Mouse (Mus musculus) monocyte, adult 2 months (primary cell): ENCODE results near the gene Tbc1d1.
A peak's percentile ranks its signal among the peaks of the same experiment; 100 is the strongest.

ENCODE experiments used
- DNase-seq, 2 experiments: peaks; one replicate each; pipeline ENCODE4 v3.0.0; 2022; ENCODE audit warnings: low spot score in 2 of 2, low read depth in 1 of 2

Tbc1d1 gene

DNA sequence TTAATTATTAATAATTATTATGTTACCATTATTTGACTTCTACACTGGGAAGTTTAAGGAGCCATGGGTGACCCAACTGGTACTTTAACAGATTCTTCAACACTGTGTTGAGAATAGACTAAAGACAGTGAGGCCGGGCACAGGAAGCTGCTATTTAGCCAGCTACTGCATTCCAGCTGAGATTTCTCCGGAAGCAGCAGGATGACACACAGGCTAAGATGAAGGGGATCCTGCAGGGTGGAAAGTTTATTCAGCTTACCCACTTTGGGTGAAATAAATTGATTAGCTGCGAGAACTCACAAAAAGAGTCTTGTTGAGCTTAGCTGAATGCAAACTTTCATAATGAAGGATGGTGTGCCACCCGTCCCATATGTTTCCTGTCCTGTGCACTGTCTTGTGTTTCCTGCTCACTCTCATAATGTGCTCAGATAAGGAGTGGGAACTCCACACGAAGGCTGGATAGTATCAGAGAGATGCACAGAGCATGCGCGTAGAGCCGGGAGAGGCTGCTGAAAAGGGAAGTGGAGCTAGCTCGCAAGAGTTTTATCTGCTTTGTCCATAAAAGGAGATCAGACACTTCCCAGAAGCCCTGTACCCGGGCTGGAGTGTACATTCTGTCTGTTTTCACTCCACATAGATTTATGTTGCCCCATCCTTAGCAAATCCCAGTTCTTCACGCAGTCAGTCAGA is at the start of gene Tbc1d1:
Tbc1d1 (plus strand) TSS at position 445 of the 690 bp plus-strand sequence.
- DNase-seq, result peak in 1 of 2 experiments; percentile 34

DNA sequence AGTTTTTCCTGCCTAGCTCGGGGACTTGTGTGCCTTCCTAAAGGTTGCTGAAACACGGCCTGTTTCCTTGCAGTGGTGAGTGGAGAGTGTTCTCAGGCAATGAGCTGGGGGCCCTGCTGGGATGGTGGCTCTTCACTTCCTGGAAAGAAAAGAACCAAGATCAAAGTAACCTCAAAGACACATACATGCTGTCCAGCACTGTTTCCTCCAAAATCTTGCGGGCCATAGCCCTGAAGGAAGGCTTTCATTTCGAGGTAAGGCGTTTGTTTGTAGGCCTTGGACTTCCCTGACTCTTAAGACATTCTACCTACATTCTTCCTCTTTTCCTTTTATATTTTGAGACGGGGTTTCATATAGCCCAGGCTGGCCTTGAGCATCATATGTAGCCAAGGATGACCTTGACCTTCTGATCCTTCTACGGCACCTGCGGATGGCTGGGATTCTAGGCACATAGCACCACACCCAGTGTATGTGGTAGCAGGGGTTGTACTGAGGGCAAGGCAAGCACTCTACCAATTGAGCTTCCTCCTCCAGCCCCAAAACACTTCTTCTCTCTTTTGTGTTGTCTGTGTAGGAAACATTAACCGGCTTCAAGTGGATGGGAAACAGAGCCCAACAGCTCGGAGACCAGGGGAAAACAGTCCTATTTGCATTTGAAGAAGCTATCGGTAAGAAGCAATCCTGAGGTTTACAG is 48.4 kb upstream of the Tbc1d1 start:
- no peak for DNase-seq

DNA sequence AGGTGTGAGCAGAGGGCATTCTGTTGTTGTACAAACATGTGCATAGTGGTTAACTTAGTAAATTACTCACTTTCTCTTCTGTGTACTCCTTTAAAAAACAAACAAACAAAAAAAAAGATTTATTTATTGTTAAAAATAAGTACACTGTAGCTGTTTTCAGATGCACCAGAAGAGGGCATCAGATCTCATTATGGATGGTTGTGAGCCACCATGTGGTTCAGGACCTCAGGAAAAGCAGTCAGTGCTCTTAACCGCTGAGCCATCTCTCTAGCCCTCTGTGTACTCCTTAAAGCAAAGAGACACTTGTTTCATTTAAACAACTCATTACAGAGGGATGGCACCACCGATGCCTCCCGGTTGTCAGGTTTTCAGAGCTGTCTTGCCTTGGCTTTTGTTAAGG is 46.9 kb upstream of the Tbc1d1 start:
- no peak for DNase-seq

DNA sequence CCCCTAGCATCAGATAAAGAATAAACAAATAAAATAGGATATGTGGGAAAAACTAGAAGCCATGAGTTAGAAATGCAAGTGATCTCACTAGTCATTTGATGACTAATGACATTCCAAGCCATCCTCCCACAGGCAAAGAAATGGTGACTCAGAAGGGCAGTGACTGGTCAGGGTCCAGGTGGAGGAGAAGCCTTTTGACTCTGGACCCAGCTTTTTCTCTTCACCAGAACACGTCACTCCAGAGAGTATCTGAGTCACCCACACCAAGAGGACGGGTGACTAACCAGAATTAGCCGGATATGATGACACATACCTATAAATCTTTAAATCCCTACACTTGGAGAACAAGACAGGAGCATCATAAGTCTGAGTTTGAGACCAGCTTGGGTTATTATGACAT is 43.7 kb upstream of the Tbc1d1 start:
- no peak for DNase-seq

DNA sequence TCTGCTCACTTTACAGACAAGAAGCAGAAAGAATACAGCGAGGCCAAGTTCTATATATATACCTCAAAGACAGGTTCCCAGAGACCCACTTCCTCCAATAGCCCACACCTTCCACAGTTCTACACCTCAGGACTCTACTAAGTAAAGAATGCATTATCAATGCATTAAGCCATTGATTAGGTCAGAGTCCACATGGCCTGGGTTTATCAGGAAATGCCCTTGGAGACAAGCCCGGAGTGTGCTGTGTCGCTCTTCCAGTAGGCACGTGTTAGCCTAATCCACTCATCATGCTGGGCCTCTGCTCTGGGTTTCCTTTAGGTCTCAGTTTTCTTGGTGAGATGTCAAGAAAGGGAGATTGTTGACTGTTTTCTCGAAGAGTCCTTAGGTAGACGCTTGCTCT is 41.9 kb upstream of the Tbc1d1 start:
- no peak for DNase-seq

DNA sequence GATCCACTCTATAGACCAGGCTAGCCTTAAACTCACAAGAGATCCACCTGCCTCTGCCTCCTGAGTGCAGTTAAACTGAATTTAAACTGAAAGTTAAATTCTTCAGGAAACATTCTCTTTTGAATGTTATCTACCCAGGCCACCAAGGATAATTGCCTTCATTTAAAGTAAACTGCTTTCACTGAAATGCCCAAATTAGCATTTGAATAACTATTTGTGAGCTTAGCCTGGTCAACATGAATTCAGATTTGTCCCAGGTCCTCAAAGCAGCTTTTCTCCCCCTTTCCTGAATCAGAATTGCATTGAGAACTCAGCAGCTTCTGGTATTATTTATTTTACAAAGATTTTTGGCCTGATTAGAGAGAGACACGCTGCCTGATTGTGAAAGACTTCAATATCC is 38.9 kb upstream of the Tbc1d1 start:
- DNase-seq, result no peak

DNA sequence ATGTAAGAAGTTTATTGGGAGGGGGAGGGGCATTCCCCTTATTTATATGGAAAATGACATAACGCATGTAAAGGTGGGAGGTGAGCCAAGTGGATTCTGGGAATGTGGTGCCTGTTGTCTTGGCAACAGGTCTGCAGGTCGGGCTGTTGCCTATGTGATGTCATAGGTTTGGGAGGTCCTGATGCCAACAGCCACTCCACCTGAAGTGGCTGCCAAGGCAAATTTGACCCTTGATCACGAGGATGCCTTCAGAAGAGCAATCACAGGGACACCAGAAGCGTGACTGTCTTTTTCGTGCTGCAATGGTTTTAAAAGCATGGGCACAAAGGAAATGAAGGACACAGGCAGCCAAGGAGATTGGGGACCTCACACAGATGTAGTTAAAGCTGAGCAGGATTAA is 30.3 kb upstream of the Tbc1d1 start:
- no peak for DNase-seq

DNA sequence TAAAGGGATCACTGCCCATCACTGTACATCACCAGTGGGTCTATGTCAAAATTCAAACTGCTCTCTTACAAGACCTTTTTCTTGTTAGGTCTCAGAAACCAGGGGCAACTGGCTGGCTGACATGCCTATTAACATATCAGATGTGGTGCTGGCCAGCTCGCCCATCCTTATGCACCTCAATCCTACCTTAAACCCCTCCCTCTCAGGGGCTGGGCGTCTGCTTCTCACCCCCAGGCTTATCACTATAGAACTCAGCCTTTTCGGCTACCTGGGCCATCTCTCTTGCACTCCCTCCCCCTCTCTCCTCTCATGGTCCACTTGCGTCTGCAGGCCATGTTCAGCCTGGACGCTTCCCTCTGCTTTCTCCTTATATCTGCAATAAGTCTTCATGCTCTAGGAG is 24.6 kb upstream of the Tbc1d1 start:
- DNase-seq, result no peak

DNA sequence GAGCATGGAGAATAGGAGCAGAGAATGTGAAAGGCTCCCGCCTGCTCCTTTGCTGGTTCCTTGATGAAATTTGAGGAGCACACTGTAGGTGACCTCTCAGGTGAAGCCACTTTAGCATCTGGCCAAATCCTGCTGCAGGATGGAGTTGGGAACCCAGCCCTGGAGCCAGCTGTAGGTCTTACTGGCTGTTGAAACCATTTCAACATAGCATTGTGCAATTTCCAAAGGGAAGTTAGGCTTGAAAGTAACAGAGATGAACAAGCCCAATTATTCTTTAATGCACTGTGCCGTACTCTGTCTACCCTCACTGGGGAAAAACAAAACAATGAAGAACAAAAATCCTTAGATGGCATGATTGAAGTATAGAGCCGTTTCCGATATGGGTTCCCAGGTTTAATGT is 22.2 kb upstream of the Tbc1d1 start:
- peak in 1 of 2 experiments; percentile 17 for DNase-seq

DNA sequence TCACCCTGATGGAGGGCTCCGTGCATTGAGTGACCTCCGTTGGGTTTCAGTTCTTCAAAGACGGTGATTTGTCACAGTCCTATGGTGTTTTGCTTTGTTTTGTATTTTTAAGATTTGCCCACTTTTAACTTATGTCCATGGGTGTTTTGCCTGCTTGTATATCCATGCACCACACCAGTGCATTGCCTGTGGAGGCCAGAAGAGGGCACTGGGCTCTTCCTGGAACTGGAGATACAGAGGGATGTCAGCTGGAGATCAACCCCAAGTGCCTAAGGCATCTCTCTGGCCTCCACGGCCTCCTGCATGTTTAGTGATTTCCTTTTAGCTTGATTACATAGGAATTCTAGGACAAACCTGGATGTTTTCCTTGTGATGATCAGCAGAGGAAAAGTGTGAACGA is 19.8 kb upstream of the Tbc1d1 start:
- DNase-seq, result no peak

DNA sequence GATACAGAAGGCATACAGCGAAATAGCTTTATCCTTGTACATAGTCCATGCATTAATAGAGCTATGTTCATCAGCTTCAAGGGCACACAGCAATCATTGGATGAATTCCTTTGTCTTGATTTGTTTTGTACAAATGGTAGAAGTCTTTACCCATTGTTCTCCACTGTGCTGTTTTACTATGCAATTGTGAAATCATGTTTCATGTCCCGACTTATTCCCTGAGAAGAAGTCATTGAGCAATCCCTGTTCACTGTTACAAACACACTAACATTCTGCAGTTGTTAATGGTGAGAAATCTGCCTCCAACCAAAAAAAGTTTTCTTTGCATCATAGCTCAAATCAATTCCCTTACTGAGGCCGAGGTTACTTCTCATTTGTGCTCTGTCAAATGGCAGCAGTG is 15.9 kb upstream of the Tbc1d1 start:
- no peak for DNase-seq

DNA sequence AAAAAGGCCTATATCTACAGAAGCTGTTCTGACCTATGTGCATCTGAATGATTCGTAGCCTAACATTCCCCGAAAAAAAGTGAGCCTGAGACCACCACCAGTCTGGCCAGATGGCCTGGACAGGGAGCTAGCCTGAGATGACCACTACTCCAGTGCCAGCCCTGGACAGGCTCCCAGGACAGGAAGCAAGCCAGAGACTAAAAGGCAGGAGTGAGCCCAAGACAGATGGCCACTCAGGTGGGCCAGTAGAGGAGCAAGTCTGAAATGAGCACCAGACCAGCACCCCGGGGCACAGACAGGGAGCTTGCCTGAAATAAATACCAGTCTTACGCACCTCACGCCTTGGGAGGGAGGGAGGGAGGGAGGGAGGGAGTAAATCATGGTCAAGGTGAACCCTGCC is 11.8 kb upstream of the Tbc1d1 start:
- DNase-seq, result no peak

DNA sequence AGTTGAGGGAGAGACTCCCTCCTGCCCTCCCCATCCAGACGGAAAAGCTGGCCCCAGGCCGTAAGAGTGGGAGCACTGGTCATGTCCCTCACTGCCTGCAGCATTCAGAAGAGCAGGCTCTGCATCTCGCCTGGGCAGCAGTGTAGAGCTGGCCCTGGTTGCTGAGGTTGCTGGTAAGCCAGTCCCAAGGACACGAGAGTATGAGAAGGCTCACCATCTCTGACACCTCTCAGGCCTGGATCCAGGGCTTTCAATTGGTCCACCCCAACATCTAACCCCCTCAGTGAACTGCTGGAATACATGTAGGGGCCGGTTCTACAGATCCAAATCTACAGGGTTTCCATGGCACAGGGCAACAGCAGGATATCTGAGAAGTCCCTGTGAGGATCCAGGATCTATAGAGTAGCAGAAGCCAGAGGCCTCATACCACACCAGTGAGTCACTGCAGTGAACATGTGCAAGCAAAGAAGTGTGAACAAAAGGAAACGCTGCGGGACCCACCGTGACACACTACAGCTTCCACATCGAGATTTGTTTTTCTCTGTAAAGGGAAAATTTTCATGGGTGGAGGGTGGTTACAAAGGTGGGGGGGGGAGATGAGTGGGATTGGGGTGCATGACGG is 9.6 kb upstream of the Tbc1d1 start:
- no peak for DNase-seq

DNA sequence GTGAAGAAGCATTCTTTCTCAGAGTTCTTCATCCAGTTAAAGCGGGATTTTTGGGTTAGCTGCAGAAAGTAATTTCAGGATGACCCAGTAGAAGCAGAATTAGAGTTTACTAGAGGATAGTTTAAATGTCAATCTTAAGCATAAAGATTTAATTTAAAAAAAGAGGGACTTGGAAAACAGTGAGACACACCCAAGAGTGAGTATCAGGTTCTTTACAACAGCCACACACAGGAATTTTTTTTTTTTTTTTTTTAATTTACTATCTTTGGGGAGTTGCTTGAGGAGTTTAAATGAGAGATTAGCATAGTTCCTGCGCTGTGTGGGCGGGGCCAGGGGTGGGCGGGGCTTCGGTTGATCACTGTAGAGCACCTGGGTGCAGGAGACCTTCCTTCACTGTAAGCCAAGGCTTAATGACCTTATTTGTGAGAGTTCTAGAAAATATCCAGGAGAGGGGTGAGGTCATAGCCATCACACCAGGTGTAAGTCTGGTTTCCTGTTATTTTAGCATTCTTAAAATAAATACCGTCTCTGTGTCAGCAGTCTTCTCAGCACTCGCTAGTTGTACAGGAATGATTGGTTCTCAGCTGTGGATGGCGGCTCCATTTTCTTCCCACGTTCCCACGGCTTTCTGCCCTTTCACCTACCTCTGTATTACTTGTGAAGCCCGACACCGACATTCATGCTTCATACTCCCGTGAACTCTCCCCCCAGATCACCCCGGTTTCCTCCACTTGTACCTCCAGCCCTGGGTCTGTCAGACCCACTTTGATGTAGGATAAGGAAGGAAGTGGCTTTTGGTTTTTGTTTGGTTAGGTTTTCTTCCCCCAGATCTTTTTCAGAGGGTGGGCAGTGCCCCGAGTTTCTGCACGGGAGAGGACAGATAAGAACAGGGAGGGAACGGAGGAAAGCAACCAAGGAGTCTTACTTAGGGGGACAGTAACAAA is 6.6 kb upstream of the Tbc1d1 start:
- no peak for DNase-seq

DNA sequence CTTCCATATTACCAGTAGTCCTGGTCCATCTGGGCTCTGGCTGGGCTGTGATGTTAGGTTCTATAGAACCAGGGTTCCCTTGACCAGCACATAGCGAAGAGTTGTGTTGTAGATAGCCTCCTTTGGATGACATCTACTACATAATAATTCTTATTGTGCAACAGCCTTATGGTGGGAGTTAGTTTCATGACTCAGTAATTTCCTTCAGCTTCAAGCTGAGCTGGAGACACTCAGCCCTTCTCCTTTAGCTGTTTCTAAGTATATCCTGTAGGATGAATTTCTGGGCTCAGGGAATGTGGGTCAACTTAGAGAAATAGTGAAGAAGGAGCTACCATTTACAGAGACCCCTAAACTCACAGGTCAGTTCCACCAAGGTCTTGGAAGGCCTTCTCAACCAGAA is 2.8 kb upstream of the Tbc1d1 start:
- no peak for DNase-seq

DNA sequence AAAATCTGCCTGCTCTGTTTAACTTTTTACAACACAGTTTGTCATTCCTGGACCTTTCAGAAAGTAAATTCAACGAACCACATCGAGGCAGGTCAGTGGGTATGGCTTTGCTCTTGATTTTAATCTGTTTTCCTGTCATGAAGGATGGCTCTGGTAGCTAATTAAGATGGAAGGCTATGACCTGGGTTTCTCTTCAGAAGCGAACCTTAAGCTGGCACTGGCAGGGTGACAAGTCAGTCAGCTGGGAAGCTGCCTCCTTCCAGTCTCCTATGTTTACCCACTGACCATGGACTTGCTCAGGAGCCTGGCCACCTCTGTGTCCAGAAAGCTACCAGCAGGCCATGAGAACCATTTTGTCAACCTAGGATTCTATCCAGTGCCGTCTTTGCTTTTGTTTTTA is 474 bp downstream of the Tbc1d1 start:
- no peak for DNase-seq

DNA sequence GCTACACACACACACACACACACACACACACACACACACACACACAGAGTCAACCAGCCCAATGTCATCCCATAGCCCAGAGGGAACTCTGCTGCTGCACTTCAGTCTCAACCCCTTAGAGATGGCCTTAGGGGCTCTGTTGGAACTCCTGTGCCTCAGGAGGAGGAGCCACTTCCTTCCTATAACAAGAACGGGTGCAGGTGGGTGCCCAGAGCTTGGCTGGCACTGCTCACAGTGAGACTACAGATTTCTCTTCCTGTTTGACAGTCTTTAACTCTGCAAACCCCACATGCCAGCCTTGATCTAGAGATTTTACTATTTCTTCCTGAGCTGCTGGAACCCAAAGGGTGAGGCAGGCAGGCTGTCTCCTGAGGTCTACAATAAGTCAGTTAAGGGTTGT is 1.8 kb downstream of the Tbc1d1 start:
- DNase-seq, result no peak

DNA sequence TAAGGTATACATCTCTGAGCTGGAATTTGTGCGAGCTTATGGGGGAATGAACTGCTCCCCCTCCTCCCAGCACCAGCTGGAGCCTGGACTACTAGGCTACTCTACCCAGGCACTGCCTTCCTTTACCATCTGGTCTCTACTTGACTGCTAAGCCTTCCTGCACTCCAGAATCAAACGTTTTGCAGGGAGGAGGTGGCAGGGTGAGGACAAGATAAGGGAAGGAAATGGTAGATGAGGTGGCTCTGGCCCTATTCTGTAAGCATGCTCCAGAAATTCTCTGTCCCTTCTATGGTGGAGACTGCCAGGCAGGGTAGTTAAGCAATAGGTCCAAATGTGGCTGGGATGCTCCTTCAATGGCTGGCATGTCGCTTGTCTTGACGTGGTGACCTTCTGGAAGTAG is 2.4 kb downstream of the Tbc1d1 start:
- DNase-seq, result no peak

DNA sequence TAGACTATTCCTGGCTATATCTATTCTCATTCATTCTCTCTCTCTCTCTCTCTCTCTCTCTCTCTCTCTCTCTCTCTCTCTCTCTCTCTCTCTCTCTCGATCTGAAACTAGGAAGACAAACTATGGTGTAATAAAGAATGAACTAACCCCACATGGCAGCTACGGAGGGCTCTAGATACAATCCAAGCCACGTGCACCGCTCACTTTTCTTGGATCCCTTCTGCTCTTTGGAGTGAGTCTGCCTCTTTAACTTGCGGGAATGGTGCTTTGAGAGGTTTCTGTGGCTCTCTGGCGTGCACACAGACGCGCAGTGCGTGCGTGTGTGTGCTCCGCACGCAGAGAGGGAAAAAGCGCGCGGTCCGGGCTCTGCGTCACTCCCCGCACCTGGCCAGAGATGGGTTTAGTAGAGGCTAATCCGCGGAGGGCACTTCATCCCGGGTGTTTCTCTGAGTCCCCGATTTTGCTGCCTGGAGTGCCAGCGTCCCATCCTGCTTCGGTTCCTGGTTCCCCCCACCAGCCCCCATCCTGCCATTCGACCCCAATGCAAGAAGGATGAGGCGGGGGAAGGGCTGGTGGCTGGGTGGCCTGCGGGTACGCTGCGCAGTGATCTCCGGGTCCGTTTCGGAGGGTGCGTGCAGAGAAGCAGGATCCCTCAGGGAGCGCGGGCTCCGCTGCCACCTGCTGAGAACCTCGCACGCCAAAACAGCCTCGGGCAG is 3.1 kb downstream of the Tbc1d1 start:
- no peak for DNase-seq

DNA sequence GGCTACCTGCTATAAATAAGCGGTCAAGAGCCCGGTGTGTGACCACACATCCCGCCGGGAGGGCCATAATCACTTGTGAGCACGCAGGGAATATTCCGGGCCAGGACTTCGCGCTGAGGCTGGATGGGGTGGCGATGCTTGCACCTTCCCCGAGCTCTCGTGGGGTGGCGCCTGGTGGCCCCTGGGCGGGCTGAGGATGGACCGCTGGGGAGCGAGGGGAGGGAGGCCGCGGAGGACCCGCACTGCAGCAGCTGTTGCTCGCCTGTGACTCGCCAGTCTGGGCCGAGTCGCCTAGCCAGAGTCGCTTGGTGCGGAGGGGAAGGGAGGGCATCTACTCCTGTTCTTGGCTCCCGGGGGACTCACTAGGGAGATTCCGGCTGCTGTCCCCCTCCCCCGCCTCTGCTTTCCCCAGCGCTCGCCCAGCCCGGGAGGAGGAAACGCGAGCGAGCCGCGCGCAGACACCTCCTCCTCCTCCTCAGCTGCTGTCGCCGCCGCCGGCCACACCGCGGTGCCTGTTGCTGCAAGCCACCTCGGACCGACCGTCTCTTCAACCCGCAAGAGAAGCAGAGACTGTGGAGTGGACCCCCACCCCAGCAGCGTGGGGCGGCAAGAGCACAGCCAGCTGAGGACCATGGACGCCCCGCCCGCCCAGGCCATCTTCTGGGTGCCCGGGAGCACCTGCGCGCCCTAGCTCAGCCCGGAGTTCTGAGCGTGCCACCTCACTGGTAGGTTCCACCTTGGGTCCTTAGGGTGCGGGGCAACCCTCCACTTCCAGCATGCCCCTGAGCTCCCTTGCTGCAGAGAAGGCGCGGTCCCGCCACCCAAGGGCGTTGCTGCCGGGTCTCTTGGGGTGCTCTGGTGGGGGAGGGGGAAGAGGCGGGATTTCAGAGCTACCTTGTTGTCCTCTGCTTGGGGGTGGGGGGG is 3.9 kb downstream of the Tbc1d1 start:
- peak in 1 of 2 experiments; percentile 21 for DNase-seq
